Mouse (Mus musculus) c-Kit-positive CD71-positive TER-119-negative erythroid progenitor cells, embryonic 14.5 days (primary cell): Measurements from ENCODE around the gene Dynlt1b.
"Not testable (repeated sequence)": the region's sequence is repeated elsewhere in the genome, so short reads cannot be mapped to it uniquely, and the experiment has no call there.

ENCODE experiments used
- DNase-seq: peaks from one replicate; pipeline ENCODE4 v3.0.0-alpha.2; 2013; ENCODE audit warnings: low read depth

The Dynlt1b gene

DNA sequence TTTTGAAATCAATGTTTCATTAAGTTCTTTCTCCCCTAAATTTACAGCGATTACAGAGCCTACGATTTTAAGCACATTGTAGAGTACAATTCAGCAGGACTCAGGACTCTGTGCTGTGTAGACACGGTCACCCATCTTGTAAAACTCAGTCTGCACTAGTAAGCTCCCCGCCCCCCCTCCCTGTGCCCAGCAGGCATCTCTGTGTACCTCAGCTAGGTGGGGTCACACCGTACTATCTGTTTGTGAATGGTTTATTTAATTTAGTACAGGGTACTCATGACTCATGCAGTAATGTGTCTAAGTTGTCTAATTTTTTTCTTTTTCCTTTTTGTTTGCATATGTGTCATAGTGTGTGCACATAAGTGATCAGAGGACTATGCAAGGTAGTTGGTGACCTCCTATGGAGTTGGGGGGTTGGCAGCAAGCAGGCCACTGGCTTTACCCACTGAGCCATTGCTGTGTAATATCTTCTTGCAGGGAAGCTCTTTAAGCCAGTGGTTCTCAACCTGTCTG, 31.2 kb downstream of the Dynlt1b start:
- not testable (repeated sequence) for DNase-seq

DNA sequence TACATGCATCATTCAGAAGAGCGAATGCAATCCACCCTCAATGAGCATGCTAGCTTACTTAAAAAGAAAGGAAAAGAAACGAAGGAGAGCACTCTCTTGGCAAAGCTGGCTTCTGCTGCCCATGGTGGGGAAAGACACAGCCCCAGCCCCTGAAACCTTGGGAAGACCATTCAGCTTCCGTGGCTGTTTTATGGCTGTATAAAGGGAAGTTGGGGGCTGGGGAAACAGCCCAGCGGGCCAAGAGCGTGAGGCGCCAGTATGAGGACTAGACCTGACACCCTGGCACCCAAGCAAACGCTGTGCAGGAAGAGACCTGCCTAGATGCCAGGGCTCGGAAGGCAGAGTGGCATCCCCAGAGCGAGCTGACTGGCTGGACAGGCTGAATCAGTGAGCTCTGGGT, 35.8 kb downstream of the Dynlt1b start:
- DNase-seq, result not testable (repeated sequence)

- DNase-seq, result not testable (repeated sequence)
These were observed 37.9 kb downstream of the Dynlt1b start for GRCm38 (mm10) chr17:6467638-6468461.

DNA sequence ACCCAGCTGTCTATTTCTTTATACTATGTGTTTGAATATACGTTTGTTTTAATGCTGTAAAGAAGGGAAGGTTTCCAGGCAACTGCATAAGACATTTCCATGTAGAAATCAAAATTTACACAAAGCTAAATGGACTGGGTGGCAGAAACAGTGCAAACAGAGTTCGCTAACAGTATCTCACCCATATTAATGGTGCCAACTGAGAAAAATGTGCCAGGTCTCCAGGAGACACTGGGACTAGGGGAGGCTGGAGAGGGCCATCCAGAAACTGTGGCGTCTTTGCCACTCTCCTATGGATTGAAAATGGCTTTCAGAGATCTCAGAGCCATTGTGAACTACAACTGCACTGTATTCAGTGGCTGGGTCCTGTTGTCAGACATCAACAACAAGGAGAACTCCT, 40.1 kb downstream of the Dynlt1b start:
- DNase-seq, result not testable (repeated sequence)

DNA sequence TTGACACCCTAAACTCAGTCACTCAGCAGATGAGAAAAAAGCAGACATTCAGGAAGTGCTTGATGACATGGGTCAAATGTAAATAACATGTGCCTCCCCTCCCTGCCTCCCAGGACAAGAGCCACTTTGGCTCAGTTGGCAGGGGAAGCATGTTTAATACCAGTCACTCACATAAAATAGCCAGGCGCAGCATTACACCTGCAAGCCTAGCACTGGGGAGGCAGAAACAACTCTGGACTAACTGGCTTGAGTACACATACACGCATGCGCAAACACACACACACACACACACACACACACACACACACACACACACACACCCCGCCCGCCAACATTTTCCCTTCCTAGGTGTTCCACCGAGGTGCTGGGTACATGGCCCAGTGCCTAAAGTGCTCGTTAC, 40.8 kb downstream of the Dynlt1b start:
- not testable (repeated sequence) for DNase-seq

- DNase-seq, result not testable (repeated sequence)
These were observed 45.4 kb downstream of the Dynlt1b start for GRCm38 (mm10) chr17:6475270-6475669.

GRCm38 (mm10) chr17:6475913-6476312, 46.0 kb downstream of the Dynlt1b start:
- not testable (repeated sequence) for DNase-seq

- peak; percentile 40 for DNase-seq
These were observed 46.6 kb downstream of the Dynlt1b start for GRCm38 (mm10) chr17:6476495-6476947.

- peak; percentile 19 for DNase-seq
These were observed 47.1 kb downstream of the Dynlt1b start for GRCm38 (mm10) chr17:6477026-6477425.

DNA sequence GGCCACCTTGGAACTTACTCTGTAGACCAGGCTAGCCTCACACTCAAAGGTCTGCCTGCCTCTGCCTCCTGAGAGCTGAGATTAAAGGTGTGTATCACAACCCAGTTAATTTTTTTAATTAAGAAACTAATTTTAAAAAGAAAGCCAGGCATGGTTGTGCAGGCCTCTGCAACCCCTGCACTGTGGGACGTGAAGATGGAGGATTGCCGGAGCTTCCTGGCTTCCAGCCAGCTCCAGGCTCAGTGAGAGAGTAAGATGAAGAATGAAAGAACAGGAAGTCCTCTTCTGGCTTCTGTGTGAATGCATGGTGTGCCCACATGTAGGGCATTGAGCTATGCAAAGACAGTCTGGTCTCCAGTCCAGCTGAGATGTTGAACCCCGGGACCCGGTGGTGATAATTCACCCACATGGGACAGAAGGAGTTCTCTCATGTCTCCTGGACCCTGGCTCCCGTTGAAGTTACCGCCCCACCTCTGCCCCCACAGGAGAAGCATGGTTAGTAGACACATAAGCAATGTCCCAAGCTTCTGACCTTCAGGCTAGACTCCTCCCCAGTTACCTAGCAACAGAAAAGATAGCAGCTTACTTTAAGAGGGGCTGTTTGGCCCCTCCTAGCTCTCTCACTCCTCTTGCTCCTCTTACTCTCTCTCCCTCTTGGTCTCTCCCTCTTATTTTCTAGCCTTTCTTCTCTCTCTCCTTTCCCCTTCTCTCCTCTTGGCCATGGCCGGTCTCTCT, 51.1 kb downstream of the Dynlt1b start:
- not testable (repeated sequence) for DNase-seq

DNA sequence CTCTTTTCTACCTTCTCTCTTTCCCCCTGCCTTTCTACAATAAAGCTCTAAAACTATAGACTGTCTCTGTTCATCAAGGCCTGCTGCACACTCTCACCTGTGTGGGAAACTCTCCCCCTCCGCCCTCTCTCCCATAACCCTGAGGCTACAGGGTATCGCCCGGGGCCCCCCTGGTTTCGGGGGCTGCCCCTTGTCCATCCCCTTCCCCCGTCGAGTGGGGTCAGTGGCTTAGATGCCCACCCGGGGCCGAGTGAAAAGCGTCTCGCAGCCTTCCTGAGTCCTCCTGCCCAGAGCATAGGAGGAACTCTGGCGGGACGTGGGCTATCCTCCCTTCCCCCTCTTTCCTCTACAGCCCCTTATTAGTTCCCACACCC, 51.7 kb downstream of the Dynlt1b start:
- not testable (repeated sequence) for DNase-seq

- DNase-seq, result not testable (repeated sequence)
These were observed 52.3 kb downstream of the Dynlt1b start for GRCm38 (mm10) chr17:6482248-6482647.
